Mouse (Mus musculus) testis, adult 2 months (tissue): Measurements from ENCODE around the gene Stx5a. TPM values are rescaled to one million over a fixed set of nuclear protein-coding genes. Genes with fewer than 3 reads are reported as not detected.

Source experiments
- H3K27ac ChIP-seq: fragments of 200-500 bp; 2 replicates; pipeline ENCODE4 v1.5.1; 2012; ENCODE audit warnings: low read depth, low read length; ENCODE audit not compliant: control insufficient read depth, insufficient read depth
- H3K27me3 ChIP-seq: fragments of 200-500 bp; 2 replicates; pipeline ENCODE4 v1.6.1; 2012; ENCODE audit warnings: mild to moderate bottlenecking, low read length, moderate library complexity; ENCODE audit not compliant: control insufficient read depth, insufficient read depth
- H3K36me3 ChIP-seq: fragments of 200-500 bp; 2 replicates; pipeline ENCODE4 v1.6.1; 2012; ENCODE audit warnings: mild to moderate bottlenecking, low read length; ENCODE audit not compliant: control insufficient read depth, insufficient read depth
- H3K4me1 ChIP-seq: fragments of 200-500 bp; 2 replicates; pipeline ENCODE4 v1.6.1; 2012; ENCODE audit warnings: low read length; ENCODE audit not compliant: control insufficient read depth, insufficient read depth
- H3K4me3 ChIP-seq: fragments of 200-500 bp; 2 replicates; pipeline ENCODE4 v1.5.1; 2012; ENCODE audit warnings: low read depth, mild to moderate bottlenecking, low read length, moderate library complexity, mixed read lengths; ENCODE audit not compliant: control insufficient read depth
- CTCF ChIP-seq: fragments of 200-500 bp; IDR thresholded peaks from 2 replicates; pipeline ENCODE4 v1.5.1; 2012; ENCODE audit warnings: low read depth, mild to moderate bottlenecking, inconsistent platforms, low read length, moderate library complexity; ENCODE audit not compliant: control insufficient read depth, insufficient read depth, insufficient replicate concordance
- POLR2A ChIP-seq: fragments of 200-500 bp; IDR thresholded peaks from 2 replicates; pipeline ENCODE4 v1.6.1; 2012; ENCODE audit warnings: low read depth, mild to moderate bottlenecking, inconsistent platforms, low read length, moderate library complexity; ENCODE audit not compliant: control insufficient read depth
- polyA plus RNA-seq: library from polyadenylated mRNA; depleted of rRNA; stranded (reverse); fragments of >200 nt; gene quantifications from 2 replicates; pipeline ENCODE4 v1.2.3, GENCODE M21; 2012

The Stx5a gene
- polyA plus RNA-seq, 1 experiment: 61.5 TPM

GRCm38 (mm10) chr19:8736160-8736467 is 5.1 kb upstream of the Stx5a start:
- Histone ChIP-seq H3K27me3 (no peaks in the 10 kb centered on the region), H3K4me3 (peak overlapping the region; percentile 90), H3K27ac (peak overlapping the region; percentile 46), H3K4me1 (peaks cover 8% of the 10 kb centered on the region), H3K36me3 (no peaks in the 10 kb centered on the region; the same call in 1 of the 2 replicates)
- TF ChIP-seq POLR2A (no peak), CTCF (no peak)

GRCm38 (mm10) chr19:8738911-8739310 is 2.3 kb upstream of the Stx5a start:
- no peak for TF ChIP-seq CTCF
- Histone ChIP-seq H3K4me3 (peak overlapping the region; percentile 56), H3K27ac (no peak overlapping the region), H3K36me3 (no peaks in the 10 kb centered on the region; the same call in 1 of the 2 replicates), H3K27me3 (no peaks in the 10 kb centered on the region), H3K4me1 (peaks cover 10% of the 10 kb centered on the region)

GRCm38 (mm10) chr19:8739646-8740045 is 1.6 kb upstream of the Stx5a start:
- peak overlapping the region; percentile 100 for H3K27ac ChIP-seq
- H3K4me3 ChIP-seq: peak overlapping the region; percentile 99
- peaks cover 10% of the 10 kb centered on the region for H3K4me1 ChIP-seq
- no peaks in the 10 kb centered on the region for H3K27me3 ChIP-seq
- H3K36me3 ChIP-seq: no peaks in the 10 kb centered on the region; the same call in 1 of the 2 replicates
- no peak for TF ChIP-seq CTCF
- no peak for TF ChIP-seq POLR2A

GRCm38 (mm10) chr19:8740603-8741002 is 610 bp upstream of the Stx5a start, which contains the start of gene 1700092M07Rik:
1700092M07Rik (plus strand) TSS chr19:8740718.
- Histone ChIP-seq H3K27me3 (no peaks in the 10 kb centered on the region), H3K4me1 (peaks cover 10% of the 10 kb centered on the region), H3K4me3 (peak within 1 kb of the TSS; percentile 99), H3K36me3 (no peaks in the 10 kb centered on the region; the same call in 1 of the 2 replicates), H3K27ac (peak within 1 kb of the TSS; percentile 100)
- peak; percentile 86; the same call in 1 of the 2 replicates for TF ChIP-seq POLR2A
- no peak for TF ChIP-seq CTCF

- H3K4me1 ChIP-seq: peaks cover 10% of the 10 kb centered on the region
- TF ChIP-seq POLR2A (no peak), CTCF (no peak)
- H3K36me3 ChIP-seq: no peaks in the 10 kb centered on the region; the same call in 1 of the 2 replicates
- peak overlapping the region; percentile 99 for H3K4me3 ChIP-seq
- H3K27me3 ChIP-seq: no peaks in the 10 kb centered on the region
- peak overlapping the region; percentile 100 for H3K27ac ChIP-seq
These were observed 963 bp downstream of the Stx5a start for GRCm38 (mm10) chr19:8742176-8742575.

- no peaks in the 10 kb centered on the region; the same call in 1 of the 2 replicates for H3K36me3 ChIP-seq
- no peak for TF ChIP-seq POLR2A
- no peak for TF ChIP-seq CTCF
- no peak overlapping the region for H3K4me3 ChIP-seq
- no peaks in the 10 kb centered on the region for H3K27me3 ChIP-seq
- peaks cover 9% of the 10 kb centered on the region for H3K4me1 ChIP-seq
- no peak overlapping the region for H3K27ac ChIP-seq
These were observed 4.2 kb downstream of the Stx5a start for GRCm38 (mm10) chr19:8745382-8745781.

GRCm38 (mm10) chr19:8747368-8747767 is 6.2 kb downstream of the Stx5a start:
- Histone ChIP-seq H3K4me3 (no peak overlapping the region), H3K27ac (no peak overlapping the region), H3K4me1 (no peaks in the 10 kb centered on the region), H3K27me3 (no peaks in the 10 kb centered on the region), H3K36me3 (no peaks in the 10 kb centered on the region; the same call in 1 of the 2 replicates)
- TF ChIP-seq POLR2A: no peak
- TF ChIP-seq CTCF: no peak

- Histone ChIP-seq H3K36me3 (no peaks in the 10 kb centered on the region; the same call in 1 of the 2 replicates), H3K27ac (peak overlapping the region; percentile 53)
These were observed 14.4 kb downstream of the Stx5a start for GRCm38 (mm10) chr19:8755652-8756051.

More at GRCm38 (mm10) chr19:8755652-8756051, 14.4 kb downstream of the Stx5a start:
- no peaks in the 10 kb centered on the region for H3K27me3 ChIP-seq
- TF ChIP-seq POLR2A (no peak), CTCF (no peak)
- H3K4me1 ChIP-seq: no peaks in the 10 kb centered on the region; the same call in 1 of the 2 replicates
- peak overlapping the region; percentile 81 for H3K4me3 ChIP-seq
